Mouse (Mus musculus) forebrain, embryonic 12.5 days (tissue): ENCODE measurements around the gene Arntl. TPM values are rescaled to one million over a fixed set of nuclear protein-coding genes. Genes with fewer than 3 reads are reported as not detected.

ENCODE experiments used
- ATAC-seq: fragments of 200-750 bp; cut with Nextera tagmentation; 2 replicates; pipeline ENCODE4 v1.8.0; 2017; ENCODE audit warnings: moderate TSS enrichment; ENCODE audit not compliant: low FRiP score
- H3K27ac ChIP-seq: fragments of 300-500 bp; sonication (generic); 2 replicates; pipeline ENCODE4 v1.5.1; 2016; ENCODE audit warnings: mild to moderate bottlenecking
- H3K27me3 ChIP-seq: fragments of 300-500 bp; sonication (generic); 2 replicates; pipeline ENCODE4 v1.6.1; 2016; ENCODE audit warnings: mild to moderate bottlenecking
- H3K36me3 ChIP-seq: fragments of 300-500 bp; sonication (generic); replicated peaks from 2 replicates; pipeline ENCODE4 v1.6.1; 2016; ENCODE audit warnings: mild to moderate bottlenecking
- H3K4me1 ChIP-seq: fragments of 300-500 bp; sonication (generic); 2 replicates; pipeline ENCODE4 v1.6.1; 2016
- H3K4me2 ChIP-seq: fragments of 300-500 bp; sonication (generic); 2 replicates; pipeline ENCODE4 v1.6.1; 2016; ENCODE audit warnings: mild to moderate bottlenecking, moderate library complexity
- H3K4me3 ChIP-seq: fragments of 300-500 bp; sonication (generic); replicated peaks from 2 replicates; pipeline ENCODE4 v1.5.1; 2016; ENCODE audit warnings: mild to moderate bottlenecking
- H3K9ac ChIP-seq: fragments of 300-500 bp; sonication (generic); 2 replicates; pipeline ENCODE4 v1.6.1; 2016; ENCODE audit warnings: mild to moderate bottlenecking
- H3K9me3 ChIP-seq: fragments of 300-500 bp; sonication (generic); 2 replicates; pipeline ENCODE4 v1.6.1; 2016
- WGBS: fragments of 180-500 bp; shearing (Covaris S2); methylation state at CpG from one replicate; pipeline ENCODE4 v1.1.7; 2016; 5-methylcytosine and 5-hydroxymethylcytosine counted together
- polyA plus RNA-seq: library from polyadenylated mRNA; unstranded; fragments of >200 nt; fragmentation: Nextera tagmentation; extraction: Ambion mirVana; gene quantifications from 2 replicates; pipeline ENCODE4 v1.2.1, GENCODE M21; 2016

The Arntl gene
- polyA plus RNA-seq = 9.9 and 11.3 TPM in 2 replicates

DNA sequence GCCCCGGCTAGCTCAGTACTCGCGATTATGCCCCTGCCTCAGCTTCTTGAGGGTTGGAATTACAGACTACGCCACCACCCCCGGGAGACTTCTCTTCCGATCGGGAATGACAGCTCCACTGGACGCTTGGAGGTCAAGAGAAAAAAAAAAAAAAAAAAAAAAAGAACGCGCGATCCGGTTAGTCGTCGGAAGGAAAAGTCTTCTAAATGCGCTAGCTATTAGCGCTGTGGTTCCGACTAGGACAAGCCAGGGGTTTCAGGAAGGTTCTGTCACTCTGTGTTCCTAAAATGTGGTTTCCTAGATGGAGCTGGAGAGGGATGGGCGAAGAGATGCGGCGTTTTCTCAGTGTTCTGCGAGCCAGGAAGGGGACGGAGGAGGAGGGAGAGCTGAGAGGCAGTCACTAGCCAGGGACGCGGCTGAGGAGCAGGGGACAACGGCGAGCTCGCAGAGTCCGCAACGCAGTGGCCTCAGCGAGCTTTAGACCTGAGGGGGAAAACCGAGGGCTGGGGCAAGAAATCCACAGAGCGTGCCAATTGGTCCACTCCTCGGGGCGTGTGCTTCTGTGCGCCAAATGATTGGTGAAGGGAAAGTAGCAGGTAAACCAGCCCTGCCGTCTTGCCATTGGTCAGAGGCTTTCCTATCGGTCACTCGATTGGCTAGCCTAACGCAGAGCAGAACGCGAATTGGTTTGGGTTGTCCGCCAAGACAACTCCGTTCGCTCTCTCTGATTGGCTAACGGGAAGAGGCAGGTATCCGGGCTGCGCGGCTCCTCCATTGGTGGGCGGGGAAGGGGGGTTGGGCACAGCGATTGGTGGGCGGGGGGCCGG is at the start of gene Arntl:
Gene Arntl, plus strand, starts transcription at position 822 of the 827 bp plus-strand sequence.
- H3K36me3 ChIP-seq = no peaks in the 10 kb centered on the region

DNA sequence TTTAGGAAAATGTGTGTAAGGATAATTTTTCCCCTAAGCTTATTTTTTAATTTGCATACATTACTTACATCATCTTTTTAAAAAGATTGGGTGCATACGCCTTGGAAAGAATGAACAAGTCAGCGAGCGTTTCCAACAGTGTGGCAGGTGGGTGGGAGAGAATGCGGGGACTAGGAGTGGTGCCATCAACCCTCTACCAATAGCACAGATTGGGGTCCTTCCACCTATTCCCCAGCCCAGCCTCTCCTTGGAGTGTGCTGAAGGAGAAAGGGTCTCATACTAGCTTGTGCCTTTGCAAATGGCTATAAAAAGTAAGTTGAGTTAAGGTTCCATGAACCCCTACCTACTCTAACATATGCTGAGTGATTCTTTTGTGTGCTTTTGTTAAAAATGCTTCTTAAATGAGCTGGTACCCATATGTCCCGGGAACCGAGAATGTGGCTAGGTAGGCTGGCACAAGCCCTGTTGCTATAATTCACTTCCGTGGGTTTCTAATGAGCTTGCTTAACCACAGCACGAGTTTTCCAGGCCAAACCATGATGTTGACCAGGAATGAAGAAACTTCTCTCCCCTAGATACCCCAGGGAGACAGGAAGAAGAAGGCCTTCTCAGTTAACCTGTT is 46.1 kb upstream of the Arntl start:
- ATAC-seq = no peak
- Histone ChIP-seq H3K4me1 (peaks cover 8% of the 10 kb centered on the region; the same call in 1 of the 2 replicates), H3K27me3 (no peaks in the 10 kb centered on the region), H3K9ac (no peak overlapping the region), H3K27ac (no peak overlapping the region), H3K36me3 (no peaks in the 10 kb centered on the region), H3K4me3 (no peak overlapping the region), H3K4me2 (no peak overlapping the region), H3K9me3 (no peaks in the 10 kb centered on the region)
- 88% methylated on average over 8 of the region's 8 CpGs for WGBS

More for the DNA sequence above, at the start of gene Arntl:
- Histone ChIP-seq H3K4me1 (peaks cover 18% of the 10 kb centered on the region), H3K27me3 (peaks cover 57% of the 10 kb centered on the region), H3K27ac (peak within 1 kb of the TSS; percentile 76), H3K9ac (peak within 1 kb of the TSS; percentile 65), H3K9me3 (no peaks in the 10 kb centered on the region), H3K4me3 (peak within 1 kb of the TSS; percentile 73), H3K4me2 (peak within 1 kb of the TSS; percentile 87)
- under 1% methylated on average over 52 of the region's 52 CpGs for WGBS
- ATAC-seq = peak; percentile 99

DNA sequence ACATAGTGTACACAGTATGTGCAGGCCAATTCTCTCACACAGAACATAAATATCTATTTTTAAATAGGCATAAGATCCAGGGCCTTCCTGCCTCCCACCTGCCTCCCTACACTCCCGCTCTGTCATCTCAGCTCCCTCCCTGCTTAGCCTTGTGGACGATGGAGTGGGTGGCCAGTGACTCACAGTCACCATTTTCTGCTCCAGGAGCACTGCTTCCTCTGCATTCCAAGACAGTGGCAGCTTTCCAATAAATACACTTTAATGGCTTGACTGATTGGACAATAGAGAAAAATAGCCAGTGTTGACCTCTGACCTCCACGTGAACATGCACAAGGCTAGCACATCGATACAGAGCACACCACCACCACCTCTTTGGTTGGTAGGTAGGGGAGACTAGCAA is 42.5 kb upstream of the Arntl start:
- H3K27ac ChIP-seq = no peak overlapping the region
- H3K27me3 ChIP-seq = no peaks in the 10 kb centered on the region
- 85% methylated on average over 4 of the region's 4 CpGs for WGBS
- no peaks in the 10 kb centered on the region for H3K4me1 ChIP-seq
- no peaks in the 10 kb centered on the region for H3K36me3 ChIP-seq
- no peak overlapping the region for H3K9ac ChIP-seq
- H3K4me2 ChIP-seq = no peak overlapping the region
- H3K9me3 ChIP-seq = no peaks in the 10 kb centered on the region
- ATAC-seq = no peak
- no peak overlapping the region for H3K4me3 ChIP-seq

DNA sequence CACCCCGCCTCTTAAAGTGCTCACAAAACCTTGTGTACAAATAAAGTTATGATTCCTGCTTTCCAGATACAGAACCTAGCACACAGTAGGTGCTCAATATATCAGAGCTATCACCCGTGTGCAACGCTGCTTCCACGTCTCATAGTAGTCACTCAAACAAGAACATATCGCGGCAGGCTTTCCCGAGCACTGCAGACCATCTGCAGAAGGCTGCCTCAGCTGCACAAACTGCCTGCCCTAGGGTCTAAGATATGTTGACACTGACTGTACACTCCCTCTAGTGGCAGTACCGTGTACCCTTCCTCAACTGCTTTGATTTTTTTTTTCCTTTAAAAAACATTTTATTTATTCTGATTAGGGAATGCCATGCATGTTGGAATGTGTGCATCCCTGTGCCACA is 40.2 kb upstream of the Arntl start:
- Histone ChIP-seq H3K36me3 (no peaks in the 10 kb centered on the region), H3K4me3 (no peak overlapping the region), H3K9me3 (no peaks in the 10 kb centered on the region), H3K9ac (no peak overlapping the region), H3K27ac (no peak overlapping the region), H3K27me3 (no peaks in the 10 kb centered on the region), H3K4me2 (no peak overlapping the region), H3K4me1 (no peaks in the 10 kb centered on the region)
- ATAC-seq = no peak; the same call in 1 of the 2 replicates
- WGBS = 45% methylated on average over 8 of the region's 8 CpGs

DNA sequence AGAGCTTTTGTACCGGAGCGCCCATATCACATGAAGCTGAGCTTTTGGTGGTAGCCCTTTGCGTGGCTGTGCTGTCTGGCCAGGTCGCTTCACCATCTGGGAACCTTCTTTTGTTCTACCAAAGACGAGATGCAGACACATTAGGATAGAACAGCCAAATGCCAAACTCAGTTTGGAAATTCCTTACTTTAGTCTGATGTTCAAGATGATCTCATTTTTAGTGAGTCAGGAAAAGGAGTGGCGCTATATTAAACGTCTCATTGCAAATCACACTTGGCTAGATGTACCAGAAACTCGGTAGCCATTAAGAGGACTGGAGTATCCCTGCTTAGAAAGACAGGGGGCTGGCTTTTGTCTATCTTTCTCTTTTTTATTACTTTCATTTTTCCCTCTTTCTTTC is 38.7 kb upstream of the Arntl start:
- WGBS = 84% methylated on average over 8 of the region's 8 CpGs
- no peak for ATAC-seq
- H3K36me3 ChIP-seq = no peaks in the 10 kb centered on the region
- H3K27ac ChIP-seq = no peak overlapping the region
- H3K4me3 ChIP-seq = no peak overlapping the region
- H3K9me3 ChIP-seq = no peaks in the 10 kb centered on the region
- H3K4me1 ChIP-seq = no peaks in the 10 kb centered on the region
- H3K9ac ChIP-seq = no peak overlapping the region
- H3K4me2 ChIP-seq = no peak overlapping the region
- H3K27me3 ChIP-seq = no peaks in the 10 kb centered on the region

DNA sequence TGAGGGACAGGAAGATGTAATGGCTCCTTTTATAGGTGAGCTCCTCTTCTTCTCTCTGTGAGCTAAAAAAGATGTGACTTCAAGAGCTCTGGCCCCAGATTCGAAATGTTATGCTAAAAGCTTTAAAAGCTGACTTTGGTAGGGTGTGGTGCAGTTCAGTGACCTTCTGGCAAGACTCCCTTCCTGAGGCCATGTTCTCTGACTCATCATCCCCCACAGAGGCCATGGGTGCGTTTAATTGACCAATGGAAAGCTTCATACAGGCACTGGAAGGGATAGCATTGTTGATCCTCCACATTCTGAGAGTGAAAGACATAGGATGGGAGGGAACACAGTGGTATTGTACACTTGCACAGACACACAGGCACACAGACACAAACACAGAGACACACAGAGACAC is 34.8 kb upstream of the Arntl start:
- 73% methylated on average over 2 of the region's 2 CpGs for WGBS
- H3K4me1 ChIP-seq = no peaks in the 10 kb centered on the region
- no peak for ATAC-seq
- no peak overlapping the region for H3K27ac ChIP-seq
- no peaks in the 10 kb centered on the region for H3K36me3 ChIP-seq
- H3K4me3 ChIP-seq = no peak overlapping the region
- H3K4me2 ChIP-seq = no peak overlapping the region
- no peaks in the 10 kb centered on the region for H3K9me3 ChIP-seq
- no peak overlapping the region for H3K9ac ChIP-seq
- H3K27me3 ChIP-seq = no peaks in the 10 kb centered on the region

DNA sequence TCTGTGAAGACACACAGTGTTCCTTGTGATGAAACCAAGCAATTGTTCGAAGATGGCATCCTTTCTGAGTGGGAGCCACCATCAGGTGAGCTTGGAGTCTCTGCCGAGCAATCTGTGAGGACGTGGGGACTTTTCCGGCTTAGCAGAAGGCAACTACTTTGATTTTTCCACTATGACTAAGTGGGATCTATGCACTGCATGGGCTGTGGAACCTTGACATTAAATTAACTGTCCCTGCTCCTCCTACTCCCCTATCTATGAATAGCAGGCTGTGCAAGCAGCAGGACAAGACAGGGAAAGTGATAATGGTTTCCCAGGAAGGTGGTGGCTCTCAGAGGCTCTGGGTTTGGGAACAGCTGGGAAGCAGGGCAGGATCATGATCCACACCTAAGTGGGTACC is 31.8 kb upstream of the Arntl start:
- H3K27me3 ChIP-seq = no peaks in the 10 kb centered on the region
- ATAC-seq = no peak
- H3K9me3 ChIP-seq = no peaks in the 10 kb centered on the region
- no peaks in the 10 kb centered on the region for H3K36me3 ChIP-seq
- H3K4me3 ChIP-seq = no peak overlapping the region
- H3K4me2 ChIP-seq = no peak overlapping the region
- 91% methylated on average over 4 of the region's 4 CpGs for WGBS
- no peak overlapping the region for H3K27ac ChIP-seq
- H3K4me1 ChIP-seq = no peaks in the 10 kb centered on the region
- no peak overlapping the region for H3K9ac ChIP-seq

DNA sequence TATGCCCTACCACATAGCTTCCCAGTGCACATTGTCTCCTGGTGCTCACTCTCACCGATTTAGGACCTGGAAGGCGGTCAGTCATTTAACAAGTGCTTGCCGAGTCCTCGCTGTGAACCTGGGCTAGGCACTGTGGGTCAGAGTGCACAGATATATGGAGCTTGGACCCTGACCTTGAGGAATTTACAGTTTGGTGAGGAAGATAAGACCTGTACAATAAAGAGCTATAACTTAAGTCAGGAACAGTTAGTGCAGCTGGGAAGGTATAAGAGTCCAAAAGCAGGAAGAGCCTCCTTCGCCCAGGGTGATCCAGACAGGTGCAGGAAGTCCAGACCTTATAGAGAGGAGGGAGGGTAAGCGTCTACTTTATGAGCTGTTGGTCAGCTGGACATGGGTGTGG is 29.2 kb upstream of the Arntl start:
- Histone ChIP-seq H3K4me3 (no peak overlapping the region), H3K9me3 (no peaks in the 10 kb centered on the region), H3K36me3 (no peaks in the 10 kb centered on the region), H3K4me1 (no peaks in the 10 kb centered on the region), H3K27me3 (no peaks in the 10 kb centered on the region), H3K4me2 (no peak overlapping the region), H3K9ac (no peak overlapping the region), H3K27ac (no peak overlapping the region)
- 91% methylated on average over 6 of the region's 6 CpGs for WGBS
- ATAC-seq = no peak

DNA sequence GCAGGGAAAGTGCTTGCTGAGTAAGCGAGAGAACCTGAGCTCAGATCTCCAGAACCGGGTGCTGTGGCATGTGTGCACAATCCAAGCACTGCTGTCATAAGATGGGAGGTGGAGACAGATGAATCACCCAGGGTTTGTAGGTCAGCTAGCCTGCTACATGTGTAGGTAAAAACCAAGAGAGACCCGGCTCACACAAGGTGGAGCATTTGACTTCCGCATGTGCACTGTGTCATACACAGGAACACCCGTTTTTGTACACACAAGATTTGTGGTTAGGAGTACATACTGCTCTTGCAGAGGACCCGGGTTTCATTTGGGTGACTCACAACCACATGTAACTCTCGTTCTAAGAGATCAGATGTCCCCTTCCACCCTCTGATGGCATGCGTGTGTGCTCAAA is 23.5 kb upstream of the Arntl start:
- no peak overlapping the region for H3K4me2 ChIP-seq
- 89% methylated on average over 8 of the region's 8 CpGs for WGBS
- ATAC-seq = no peak

DNA sequence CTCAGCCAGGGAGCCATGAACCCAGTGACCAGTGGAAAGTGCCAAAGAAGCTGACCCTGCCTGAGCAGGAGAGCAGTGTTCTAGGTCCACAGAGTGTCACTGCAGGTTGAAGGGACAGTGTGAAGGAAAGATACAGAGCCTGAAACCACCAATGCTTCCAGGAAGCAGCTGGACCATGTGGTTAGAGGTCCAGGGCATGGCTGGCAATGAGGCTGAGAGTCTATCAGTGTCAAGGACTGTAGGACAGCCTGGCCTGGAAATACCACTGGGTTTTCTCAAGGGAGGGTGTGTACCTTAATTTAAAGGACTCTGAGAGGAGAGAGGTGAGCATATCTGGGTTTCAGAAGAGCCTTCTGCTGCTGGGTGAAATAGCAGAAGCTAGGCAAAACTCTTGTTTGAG is 22.2 kb upstream of the Arntl start:
- Histone ChIP-seq H3K4me1 (no peaks in the 10 kb centered on the region), H3K4me3 (no peak overlapping the region), H3K27ac (no peak overlapping the region), H3K9me3 (no peaks in the 10 kb centered on the region), H3K9ac (no peak overlapping the region), H3K4me2 (no peak overlapping the region), H3K27me3 (no peaks in the 10 kb centered on the region), H3K36me3 (no peaks in the 10 kb centered on the region)
- ATAC-seq = no peak

More for the DNA sequence above, 23.5 kb upstream of the Arntl start:
- Histone ChIP-seq H3K27me3 (no peaks in the 10 kb centered on the region), H3K36me3 (no peaks in the 10 kb centered on the region), H3K4me1 (no peaks in the 10 kb centered on the region), H3K9me3 (no peaks in the 10 kb centered on the region), H3K9ac (no peak overlapping the region), H3K27ac (no peak overlapping the region), H3K4me3 (no peak overlapping the region)

DNA sequence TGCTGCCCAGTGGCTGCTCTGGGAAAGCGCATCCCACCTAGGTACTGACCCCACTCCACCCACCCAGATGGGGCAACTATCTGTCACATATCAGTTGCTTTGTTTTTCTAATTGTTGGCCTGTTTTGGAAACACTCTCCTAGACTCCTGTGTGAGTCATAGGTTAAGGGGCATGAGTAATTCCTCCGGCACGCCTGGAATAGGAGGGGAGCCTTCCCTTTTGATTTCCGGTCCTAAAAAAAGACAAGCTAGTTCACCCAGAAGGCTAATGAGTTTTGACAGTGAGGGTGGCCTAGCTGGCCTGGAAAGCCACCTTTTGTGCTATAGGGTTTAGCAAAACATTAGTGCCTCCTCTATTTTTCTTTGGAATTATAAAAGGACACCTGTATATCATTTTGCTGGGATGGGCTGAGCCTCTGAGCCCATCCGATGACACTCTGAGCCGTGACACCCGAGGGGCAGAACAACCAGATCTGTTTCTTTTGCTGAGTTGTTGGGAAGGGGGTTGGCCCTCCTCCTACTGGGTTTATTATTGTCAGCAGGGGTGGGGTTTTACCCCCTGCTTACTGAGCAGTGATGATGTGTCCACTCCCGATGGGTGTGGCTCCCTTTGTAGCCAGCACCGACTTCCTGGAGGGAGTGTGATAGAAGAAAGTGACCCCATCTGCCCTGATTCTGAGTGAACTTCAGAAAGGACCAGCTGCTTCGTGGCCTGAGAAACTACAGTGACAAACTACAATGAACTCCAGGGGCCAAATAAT is 21.0 kb upstream of the Arntl start:
- Histone ChIP-seq H3K4me1 (no peaks in the 10 kb centered on the region), H3K9me3 (no peaks in the 10 kb centered on the region), H3K9ac (no peak overlapping the region), H3K4me3 (no peak overlapping the region), H3K36me3 (no peaks in the 10 kb centered on the region), H3K4me2 (no peak overlapping the region), H3K27me3 (no peaks in the 10 kb centered on the region), H3K27ac (no peak overlapping the region)
- no peak for ATAC-seq
- 65% methylated on average over 10 of the region's 10 CpGs for WGBS

DNA sequence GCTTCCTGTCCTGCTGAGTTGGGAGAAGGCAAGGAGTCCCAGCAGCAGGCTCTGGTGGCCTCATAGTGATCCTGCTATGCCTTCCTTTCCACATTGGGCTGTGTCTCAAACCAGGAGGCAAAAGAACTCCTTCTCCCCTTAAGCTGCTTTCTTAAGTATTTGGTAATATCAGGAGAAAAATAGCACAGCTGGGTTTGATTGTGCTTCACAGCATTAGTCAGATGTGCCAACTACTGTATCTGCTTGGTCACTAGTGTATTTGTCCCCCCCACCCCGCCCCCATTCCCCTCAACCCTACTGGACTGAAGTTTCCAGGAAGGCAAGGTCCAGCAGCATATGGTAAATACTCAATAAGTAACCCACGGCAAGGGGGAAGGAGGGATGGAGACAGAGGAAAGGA is 19.2 kb upstream of the Arntl start:
- Histone ChIP-seq H3K4me1 (no peaks in the 10 kb centered on the region), H3K9ac (no peak overlapping the region), H3K27ac (no peak overlapping the region), H3K4me2 (no peak overlapping the region), H3K27me3 (no peaks in the 10 kb centered on the region), H3K36me3 (no peaks in the 10 kb centered on the region), H3K4me3 (no peak overlapping the region), H3K9me3 (no peaks in the 10 kb centered on the region)
- no peak for ATAC-seq
- 58% methylated on average over 2 of the region's 2 CpGs for WGBS
